Mouse (Mus musculus) liver, postnatal 0 days (tissue): ENCODE data around the gene Catspere2.
"Not testable (repeated sequence)": the region's sequence is repeated elsewhere in the genome, so short reads cannot be mapped to it uniquely, and the experiment has no call there.

Experiments used
- CTCF ChIP-seq: sonication (generic); IDR thresholded peaks from 2 replicates; pipeline ENCODE4 v1.5.1; 2016; ENCODE audit warnings: antibody characterized with exemption, low read depth
- EP300 ChIP-seq: IDR thresholded peaks from 2 replicates; pipeline ENCODE4 v1.6.1; 2016; ENCODE audit warnings: antibody characterized with exemption, low read depth, mild to moderate bottlenecking

- TF ChIP-seq CTCF, EP300: not testable (repeated sequence)
Observed at GRCm38 (mm10) chr1:178187216-178187791, 204.1 kb downstream of the Catspere2 start, which contains the start of gene Desi2.
